Mouse (Mus musculus): ENCODE measurements around the gene Qser1.
"Not testable (repeated sequence)": the region's sequence is repeated elsewhere in the genome, so short reads cannot be mapped to it uniquely, and the experiment has no call there.

Gene Qser1

DNA sequence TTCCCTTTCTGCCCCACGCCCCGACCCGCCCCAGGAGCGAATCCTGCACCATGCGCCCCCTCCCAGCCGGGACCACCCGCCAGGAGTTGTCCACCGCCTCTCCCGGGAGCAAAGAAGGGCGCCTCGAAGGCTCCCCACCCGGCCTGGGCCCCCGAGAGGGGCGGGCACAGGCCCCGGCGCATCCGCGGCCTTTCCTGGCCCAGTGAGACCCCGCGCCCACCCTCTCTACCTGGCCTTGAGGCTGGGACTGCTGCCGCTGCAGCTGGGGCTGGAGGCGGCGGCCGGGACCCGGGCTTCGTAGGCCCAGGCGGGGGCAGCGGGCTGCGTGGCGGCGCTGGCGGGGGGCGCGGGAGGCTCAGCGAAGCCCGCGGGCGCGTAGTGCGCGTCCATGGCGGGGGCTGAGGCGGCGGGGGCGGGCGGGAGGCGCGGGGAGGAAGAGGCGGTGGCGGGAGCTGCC is at the start of gene Qser1:
TSS of gene Qser1 (minus strand) at position 390 of the 457 bp plus-strand sequence.
- DNase-seq (ENCODE audit: low read depth, low spot score) = no peak

DNA sequence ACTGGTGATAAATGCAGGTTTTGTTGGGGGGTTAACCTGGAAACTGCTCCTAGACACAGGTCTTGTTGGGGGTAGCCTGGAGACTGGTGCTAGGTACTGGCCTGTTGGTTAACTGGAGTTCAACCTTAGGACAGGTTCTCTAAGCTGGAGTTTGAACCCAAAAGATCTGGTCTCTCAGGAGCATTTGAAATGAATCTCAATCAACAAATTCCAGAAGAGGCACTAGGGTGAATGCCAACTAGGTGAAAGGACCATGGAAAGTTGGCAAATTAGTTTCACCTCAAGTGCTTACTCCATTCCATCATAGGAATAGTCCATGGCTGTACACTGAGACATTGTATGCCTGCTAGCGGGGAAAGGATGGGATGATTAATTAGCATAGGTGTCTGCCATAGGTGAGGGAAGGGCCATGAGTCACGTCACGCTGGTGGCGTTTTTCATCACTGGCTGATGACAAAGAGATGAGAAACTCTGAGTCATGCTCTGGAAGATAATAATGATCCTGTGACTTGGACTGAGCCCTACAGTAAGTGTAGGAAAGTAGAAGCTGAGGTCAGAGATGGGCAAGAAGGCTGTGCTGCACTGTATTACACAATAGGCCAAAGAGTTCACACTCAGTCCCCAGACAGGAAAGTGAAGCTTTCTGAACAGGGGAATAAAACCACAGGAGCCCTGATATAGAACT is 47.8 kb upstream of the Qser1 start:
- DNase-seq (ENCODE audit: low read depth, low spot score) = peak; percentile 92

DNA sequence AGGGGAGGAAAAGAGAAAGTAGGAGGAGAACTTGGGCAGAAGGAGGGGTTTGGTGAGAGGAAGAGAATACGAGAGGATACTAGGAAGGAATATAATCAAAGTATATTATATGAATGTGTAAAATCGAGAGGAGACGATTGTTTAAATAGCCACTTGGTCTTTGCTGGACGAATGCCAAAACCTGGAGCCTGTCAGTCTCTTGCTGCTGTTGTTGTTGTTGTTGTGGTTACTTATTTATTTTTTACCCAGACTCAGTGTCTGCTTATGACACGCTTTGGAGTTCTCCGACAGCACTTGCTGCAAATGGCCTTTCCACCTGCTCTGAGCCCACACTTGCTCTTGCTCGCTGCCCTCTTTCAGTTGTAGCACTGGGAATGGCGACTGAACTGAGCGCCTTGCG is 43.9 kb upstream of the Qser1 start:
- DNase-seq (ENCODE audit: low read depth, low spot score) = no peak

DNA sequence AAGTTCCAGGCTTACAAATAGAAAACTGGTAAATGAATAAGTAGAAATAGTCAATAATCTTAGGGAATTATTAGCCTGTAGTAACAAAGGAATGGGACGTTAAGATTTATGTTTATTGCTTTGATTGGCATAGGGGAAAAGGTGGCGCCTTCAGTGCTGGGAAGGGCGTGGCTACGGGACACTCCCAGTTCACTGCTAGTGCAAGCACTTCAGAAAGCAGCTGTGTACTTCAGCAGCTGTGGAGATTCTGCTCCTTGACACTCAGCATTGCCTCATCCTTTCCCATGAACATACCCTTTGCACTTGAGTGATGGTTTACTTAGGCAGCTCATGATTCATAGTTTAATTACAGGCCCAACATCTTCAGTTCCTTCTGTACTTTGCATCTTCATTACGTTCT is 42.5 kb upstream of the Qser1 start:
- peak; percentile 66 for DNase-seq (ENCODE audit: low read depth, low spot score)

DNA sequence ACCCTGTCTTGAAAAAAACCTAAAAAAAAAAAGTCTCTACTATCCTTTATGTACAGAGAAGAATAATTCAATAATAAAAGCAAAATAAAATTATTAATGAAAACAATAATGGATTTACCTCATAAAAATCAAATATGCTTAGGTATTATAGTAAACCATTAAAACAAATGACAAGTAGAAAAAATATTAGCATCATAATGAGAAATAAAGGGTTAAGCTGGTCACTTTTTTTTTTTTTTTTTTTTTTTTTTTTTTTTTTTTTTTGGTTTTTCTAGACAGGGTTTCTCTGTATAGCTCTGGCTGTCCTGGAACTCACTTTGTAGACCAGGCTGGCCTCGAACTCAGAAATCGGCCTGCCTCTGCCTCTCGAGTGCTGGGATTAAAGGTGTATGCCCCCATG is 41.5 kb upstream of the Qser1 start:
- DNase-seq (ENCODE audit: low read depth, low spot score) = not testable (repeated sequence)

DNA sequence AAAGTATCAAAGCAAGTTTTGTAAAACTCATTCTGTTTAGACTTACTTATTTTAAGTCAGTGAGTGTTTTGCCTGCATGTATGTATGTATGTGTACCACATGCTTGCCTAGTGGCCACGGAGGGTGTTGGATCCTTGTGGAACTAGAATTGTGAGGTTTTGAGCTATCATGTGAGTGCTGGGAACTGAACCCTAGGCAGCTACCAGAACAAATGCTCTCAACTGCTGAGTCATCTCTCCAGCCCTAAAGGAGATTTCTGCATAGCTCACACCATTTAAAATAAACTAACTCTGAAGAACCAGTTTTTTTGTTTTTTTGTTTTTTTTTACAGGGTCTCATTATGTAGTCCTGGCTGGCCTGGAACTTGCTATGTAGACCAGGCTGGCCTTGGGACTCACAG is 39.7 kb upstream of the Qser1 start:
- DNase-seq (ENCODE audit: low read depth, low spot score) = peak; percentile 35

DNA sequence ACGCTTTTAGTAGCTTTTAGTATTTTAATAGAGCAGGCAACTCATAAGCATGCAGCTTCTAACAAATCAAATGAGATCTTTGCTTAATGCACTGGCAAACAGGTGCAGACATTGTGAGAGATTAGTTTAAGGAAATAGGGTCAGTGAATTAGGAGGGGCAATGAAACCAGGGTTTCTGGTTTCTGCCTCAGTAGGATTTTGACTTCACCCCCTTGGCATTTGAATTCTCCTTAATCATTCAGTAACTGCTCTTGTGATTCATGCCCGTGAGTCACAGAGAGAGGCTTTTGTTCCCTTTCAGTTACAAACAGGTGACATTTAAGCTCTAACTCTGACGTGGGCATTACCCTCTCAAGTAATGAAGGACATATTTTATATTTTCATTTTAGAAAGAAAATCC is 39.2 kb upstream of the Qser1 start:
- peak; percentile 76 for DNase-seq (ENCODE audit: low read depth, low spot score)

DNA sequence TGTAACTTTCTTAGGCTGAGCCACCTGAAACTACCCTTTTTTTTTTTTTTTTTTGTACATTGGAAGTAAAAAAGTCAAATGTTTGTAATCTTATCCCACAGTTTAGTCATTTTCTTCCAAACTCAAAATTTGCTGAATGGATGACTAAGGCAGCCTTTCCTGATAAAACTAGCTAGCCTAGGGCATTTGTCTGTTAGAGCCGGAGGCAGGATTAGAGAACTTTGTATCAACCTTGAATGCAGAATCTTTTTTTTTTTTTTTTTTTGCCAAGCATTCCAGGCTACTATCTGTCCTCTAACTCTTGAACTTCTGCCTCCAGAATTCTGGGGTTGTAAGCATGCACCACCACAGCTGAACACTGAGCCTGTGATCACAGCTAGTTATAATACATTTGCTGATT is 38.3 kb upstream of the Qser1 start:
- DNase-seq (ENCODE audit: low read depth, low spot score) = peak; percentile 75

DNA sequence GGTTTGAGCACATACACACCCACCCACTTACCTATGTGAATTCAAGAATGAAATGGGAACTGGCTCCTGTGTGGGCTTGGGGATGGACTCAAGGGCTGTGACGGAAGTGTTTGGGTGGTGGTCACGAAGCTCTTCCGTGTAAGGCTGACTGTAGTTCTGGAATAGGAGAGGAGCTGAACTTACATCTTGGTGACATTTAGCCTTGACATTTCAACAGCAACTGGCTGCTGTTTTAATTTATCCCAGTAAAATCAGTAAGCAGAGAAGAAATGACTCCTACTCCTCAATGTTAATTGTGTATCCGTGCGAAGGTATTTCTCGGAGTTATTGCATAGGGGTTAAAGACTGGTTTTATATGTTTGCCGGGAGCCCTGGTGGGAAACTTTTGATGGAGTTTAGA is 36.0 kb upstream of the Qser1 start:
- no peak for DNase-seq (ENCODE audit: low read depth, low spot score)

DNA sequence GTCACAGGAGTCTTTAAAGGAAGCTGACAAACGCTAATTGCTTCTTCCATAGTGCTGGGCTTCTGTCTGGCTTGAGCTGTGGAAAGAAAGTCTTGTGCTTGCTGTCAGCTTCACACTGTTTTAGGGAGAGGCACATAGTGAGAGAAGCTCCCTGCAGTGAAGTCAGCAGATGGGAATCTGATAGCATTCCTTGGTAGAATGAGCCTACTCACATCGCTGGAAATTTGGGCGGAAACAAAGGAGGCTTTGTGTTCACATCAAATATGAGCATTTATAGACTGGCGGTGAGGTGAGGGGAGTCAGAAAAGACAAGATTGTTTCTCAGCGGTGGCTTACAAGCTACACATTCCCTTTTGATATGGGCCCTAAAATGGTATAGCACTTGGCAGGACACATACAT is 35.1 kb upstream of the Qser1 start:
- DNase-seq (ENCODE audit: low read depth, low spot score) = peak; percentile 79

DNA sequence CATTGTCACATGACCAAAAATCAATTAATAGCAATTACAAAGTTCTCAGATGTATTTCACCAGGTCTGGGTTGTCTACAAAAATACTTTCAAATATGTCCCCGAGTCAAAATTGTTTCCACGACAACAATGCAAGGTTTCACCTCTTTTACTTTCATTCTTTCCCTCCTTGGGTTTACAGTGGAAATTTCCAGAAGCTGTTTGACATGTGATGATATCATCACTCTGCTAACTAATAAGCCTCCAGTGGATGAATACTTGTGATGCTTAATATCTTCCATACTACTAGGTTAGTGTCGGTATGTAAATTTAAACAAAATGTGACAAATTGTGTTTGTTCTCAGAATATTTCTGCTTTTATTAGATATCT is 33.4 kb upstream of the Qser1 start:
- peak; percentile 77 for DNase-seq (ENCODE audit: low read depth, low spot score)

DNA sequence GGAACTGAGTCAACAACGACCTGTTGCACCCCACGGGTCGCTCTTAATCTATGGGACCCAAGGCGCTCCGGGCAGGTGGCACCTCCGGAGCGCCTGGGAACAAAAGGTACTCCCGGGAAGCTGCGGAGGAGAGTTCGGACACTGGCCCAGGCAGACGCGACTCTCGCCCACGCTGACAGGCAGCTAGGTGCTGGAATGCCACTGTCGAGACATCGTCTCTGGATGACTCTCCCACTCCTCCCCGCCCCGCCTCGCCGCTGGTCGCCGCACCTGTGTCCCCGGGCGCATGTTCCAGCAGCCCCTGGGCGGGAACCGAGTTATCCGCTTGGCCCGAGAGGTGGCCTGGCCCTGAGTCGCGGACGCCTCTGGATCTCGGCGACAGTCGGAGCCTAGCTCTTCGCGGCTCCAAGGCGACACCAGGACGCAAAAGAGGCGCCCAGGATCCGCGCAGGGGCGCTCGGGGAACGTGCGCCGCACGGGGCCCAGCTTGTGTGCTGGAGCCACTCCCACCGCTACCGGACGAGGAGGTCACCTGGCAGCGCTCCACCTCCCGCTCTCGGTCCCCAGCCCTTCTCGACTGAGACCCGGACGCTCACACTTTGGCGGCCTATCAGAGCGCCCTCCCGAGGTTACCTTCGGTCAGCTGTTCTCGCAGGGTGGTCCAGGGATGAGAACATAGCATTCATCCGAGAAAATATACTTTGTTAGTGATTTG is 32.9 kb upstream of the Qser1 start, which contains the start of gene Prrg4:
TSS of gene Prrg4 (minus strand) at position 601 of the 715 bp plus-strand sequence.
- peak; percentile 80 for DNase-seq (ENCODE audit: low read depth, low spot score)

DNA sequence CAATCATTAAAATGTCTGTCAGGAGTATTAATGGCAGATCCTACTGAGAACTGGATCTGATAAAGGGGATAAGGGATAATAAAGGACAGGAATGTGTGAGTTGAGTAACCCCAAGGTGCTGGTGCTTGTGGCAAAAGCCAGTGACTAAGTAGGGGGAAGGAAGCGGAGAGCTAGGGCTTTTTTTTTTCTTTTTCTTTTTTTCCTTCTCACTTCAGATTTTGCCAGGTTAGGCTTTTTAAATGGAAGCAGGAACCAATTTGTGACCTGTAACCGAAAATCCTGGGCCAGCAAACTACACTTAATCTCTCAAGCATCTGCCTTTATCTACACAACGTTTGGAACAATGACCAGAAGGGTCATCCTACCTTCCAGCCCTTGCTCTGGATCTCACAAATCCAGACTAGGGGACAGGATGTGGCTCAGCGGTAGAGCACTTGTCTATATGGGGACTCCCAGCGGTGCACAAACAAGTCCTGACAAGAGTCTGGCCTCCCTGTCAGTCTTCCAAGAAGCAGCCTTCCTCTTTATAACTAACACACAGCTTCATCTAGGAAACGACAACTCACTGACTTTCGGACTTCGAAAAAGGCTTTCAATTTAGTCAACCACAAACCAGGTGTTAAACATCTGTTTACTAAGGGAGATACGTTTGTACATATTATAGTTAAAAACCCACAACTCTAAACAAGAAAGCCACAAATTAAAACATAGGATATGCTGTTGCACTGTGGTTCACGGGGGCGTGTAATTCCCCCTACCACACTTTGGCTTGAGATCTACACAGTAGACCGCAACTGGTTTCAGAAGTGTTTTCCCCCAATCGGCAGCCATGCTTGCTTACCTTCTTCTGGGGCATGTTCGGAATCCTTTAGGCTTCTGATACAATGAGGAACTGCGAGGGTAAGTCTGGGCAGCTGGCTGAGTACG is 31.9 kb upstream of the Qser1 start:
- peak; percentile 44 for DNase-seq (ENCODE audit: low read depth, low spot score)

DNA sequence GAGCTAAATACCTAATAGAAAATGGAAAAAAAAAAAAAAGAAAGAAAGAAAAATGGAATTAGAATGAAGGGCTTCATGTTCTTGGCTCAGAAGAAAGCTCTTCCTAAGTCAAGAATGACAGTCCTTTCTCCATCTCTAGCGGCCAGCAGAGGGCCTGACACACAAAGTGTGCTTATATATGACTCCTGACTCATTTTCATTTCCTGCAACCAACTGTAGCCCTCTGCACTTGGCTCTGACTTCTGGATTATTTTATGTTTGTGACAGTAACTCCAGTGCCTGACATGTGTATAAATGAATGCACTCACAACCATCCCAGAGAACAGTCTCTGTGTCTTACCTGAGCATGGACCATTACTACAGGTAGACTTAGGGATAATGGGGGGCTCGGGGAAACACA is 31.1 kb upstream of the Qser1 start:
- DNase-seq (ENCODE audit: low read depth, low spot score) = peak; percentile 89

DNA sequence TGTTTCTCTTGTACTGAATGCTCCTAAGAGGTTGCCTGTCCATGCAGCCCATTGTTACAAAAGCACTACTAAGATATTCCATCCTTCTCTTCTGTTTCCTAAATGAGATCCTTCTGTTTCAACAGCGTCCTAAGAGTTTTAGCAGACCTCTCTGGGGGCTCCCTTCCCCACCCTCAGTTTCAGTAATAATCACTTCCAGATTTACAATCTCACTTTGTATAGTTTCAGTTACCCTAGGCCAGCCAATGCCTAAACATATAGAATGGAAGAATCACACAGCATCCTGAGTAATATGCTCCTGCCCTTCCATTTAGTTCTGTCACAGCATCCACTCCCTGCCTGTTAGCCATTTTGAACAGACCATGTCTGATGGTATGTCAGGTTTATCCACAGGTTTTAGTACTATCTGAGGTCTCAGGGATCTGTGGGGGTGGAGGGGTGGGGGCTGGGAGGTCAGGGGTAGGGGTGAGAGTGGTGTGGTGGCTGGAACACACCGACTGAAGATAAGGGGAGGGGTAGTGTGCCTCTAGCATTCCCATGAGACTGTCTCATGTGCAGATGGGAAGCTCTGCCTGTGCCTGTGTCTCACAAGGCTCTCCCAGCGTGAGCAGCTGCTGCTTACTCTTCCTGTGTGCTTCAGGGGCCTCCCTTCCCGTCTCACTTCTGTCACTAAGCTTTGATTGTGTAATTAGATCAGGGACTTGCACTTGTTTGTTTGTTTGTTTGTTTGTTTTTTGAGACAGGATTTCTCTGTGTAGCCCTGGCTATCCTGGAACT is 30.3 kb upstream of the Qser1 start:
- no peak for DNase-seq (ENCODE audit: low read depth, low spot score)

DNA sequence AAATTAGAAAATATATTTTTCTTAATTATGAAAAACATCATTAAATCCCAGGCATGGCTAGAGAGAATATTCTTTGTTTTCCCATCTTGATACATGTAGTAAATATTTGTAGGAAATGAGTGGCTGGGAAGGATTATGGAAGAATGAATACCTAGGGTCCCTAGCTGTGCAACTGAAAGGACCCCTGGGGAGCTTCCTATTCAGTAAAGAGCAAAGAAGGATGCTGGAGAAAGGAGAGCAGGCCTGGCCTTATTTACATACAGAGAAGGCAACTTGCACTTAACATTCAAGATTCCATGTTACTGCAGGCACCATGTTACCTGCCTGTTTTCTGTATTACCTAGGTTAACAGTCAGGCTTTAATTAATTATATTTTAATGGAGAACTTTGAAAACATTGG is 26.0 kb upstream of the Qser1 start:
- no peak for DNase-seq (ENCODE audit: low read depth, low spot score)

DNA sequence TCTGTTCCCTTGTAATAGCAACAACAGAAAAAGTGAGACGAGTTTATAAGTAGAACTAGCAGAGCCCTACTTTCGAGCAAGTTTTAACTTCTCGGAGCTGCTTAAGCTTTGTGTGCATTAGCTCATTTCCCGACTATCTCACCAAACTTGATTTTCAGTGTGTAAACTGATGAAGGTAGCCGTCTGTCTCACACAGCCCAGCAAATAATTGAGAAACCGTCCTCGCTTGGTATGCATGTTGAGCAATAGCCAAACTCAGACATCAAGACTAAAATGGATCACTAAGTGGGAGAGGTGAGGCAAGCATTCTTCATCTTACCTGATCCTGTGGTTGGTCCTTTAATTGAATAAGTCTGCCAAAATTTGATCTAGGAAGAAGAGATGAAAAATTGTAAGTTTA is 25.2 kb upstream of the Qser1 start:
- DNase-seq (ENCODE audit: low read depth, low spot score) = no peak

DNA sequence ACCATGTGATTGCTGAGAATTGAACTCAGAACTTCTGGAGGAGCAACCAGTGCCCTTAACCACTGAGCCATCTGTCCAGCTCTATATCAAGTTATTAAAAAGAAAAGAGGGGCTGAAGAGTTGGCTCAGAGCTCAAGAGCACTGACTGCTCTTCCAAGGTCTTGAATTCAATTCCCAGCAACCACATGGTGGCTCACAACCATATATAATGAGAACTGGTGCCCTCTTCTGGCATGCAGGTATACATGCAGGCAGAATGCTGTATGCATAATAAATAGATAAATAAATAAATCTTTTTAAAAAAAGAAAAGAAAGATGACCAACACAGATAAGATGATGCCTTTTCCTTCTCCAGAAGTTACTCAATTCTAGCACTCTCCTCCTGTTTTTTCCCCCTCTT is 24.4 kb upstream of the Qser1 start:
- DNase-seq (ENCODE audit: low read depth, low spot score) = peak; percentile 38

DNA sequence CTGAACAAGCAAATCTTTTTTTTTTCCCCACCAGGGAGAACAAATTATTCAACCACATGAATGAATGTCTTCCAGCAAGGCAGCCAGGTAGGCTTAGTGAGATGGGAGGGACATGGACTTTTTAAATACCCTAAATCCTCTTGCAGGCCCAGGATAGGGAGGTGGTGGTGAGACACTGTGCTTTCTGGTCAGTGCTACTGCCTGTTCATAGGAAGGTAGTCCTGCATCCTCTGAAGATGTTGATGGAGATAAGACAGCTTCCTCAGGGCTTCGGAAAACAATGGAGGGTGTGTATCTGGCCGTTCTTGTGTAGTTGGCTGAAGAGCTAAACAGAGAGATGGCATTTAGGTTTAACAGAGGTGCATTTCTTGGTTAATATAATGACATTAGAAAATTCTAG is 15.9 kb upstream of the Qser1 start:
- no peak for DNase-seq (ENCODE audit: low read depth, low spot score)

DNA sequence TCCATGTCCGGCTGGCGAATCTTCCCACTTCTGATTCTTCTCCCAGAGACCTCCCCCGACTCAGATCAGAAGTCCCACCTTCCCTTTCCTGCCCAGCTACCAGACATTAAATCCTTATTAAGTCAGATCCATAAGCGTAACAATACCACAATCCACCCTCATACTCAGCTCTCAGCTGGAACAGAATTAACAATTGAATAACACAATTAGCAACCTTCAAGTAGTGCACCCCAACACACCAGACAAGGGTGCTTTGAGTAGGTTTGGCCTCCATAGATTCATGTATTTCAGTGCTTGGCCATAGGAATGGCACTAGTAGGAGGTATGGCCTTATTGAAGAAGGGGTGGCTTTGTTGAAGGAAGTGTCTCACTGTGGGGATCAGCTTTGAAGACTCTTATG is 9.6 kb upstream of the Qser1 start:
- no peak for DNase-seq (ENCODE audit: low read depth, low spot score)

DNA sequence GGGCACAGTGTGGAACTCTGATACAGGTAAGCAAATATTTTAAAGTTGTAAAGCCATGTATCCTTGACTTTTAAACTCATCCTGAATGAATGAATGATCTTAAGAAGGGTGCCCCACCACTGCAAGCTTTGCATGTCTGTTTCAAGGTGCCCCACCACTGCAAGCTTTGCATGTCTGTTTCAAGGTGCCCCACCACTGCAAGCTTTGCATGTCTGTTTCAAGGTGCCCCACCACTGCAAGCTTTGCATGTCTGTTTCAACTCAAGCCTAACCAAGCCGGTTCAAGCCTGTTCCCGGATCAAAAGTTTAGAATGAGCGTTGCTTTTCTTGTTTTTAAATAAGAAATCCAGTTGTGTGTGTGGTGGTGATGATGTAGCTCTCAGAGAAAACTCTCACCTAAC is 2.2 kb upstream of the Qser1 start:
- not testable (repeated sequence) for DNase-seq (ENCODE audit: low read depth, low spot score)
